Mouse (Mus musculus) heart, embryonic 12.5 days (tissue): Measurements from ENCODE around the gene Zfp687. TPM values are rescaled to one million over a fixed set of nuclear protein-coding genes. Genes with fewer than 3 reads are reported as not detected.
A peak's percentile ranks its signal among the peaks of the same experiment; 100 is the strongest.
"Not testable (repeated sequence)": the region's sequence is repeated elsewhere in the genome, so short reads cannot be mapped to it uniquely, and the experiment has no call there.

ENCODE experiments used
- ATAC-seq: fragments of 200-750 bp; cut with Nextera tagmentation; 2 replicates; pipeline ENCODE4 v1.8.0; 2017; ENCODE audit warnings: moderate TSS enrichment, moderate library complexity; ENCODE audit not compliant: insufficient number of reproducible peaks, low FRiP score
- H3K27ac ChIP-seq: fragments of 300-500 bp; sonication (generic); 2 replicates; pipeline ENCODE4 v1.5.1; 2016; ENCODE audit warnings: mild to moderate bottlenecking, moderate library complexity; ENCODE audit not compliant: poor library complexity, severe bottlenecking
- H3K27me3 ChIP-seq: fragments of 300-500 bp; sonication (generic); replicated peaks from 2 replicates; pipeline ENCODE4 v1.6.1; 2016; ENCODE audit warnings: mild to moderate bottlenecking, moderate library complexity
- H3K36me3 ChIP-seq: fragments of 300-500 bp; sonication (generic); 2 replicates; pipeline ENCODE4 v1.6.1; 2016; ENCODE audit warnings: mild to moderate bottlenecking, moderate library complexity
- H3K4me1 ChIP-seq: fragments of 300-500 bp; sonication (generic); replicated peaks from 2 replicates; pipeline ENCODE4 v1.6.1; 2016; ENCODE audit warnings: mild to moderate bottlenecking
- H3K4me2 ChIP-seq: fragments of 300-500 bp; sonication (generic); 2 replicates; pipeline ENCODE4 v1.6.1; 2016; ENCODE audit warnings: mild to moderate bottlenecking, moderate library complexity
- H3K4me3 ChIP-seq: fragments of 300-500 bp; sonication (generic); 2 replicates; pipeline ENCODE4 v1.5.1; 2016; ENCODE audit warnings: mild to moderate bottlenecking
- H3K9ac ChIP-seq: fragments of 300-500 bp; sonication (generic); 2 replicates; pipeline ENCODE4 v1.6.1; 2016; ENCODE audit warnings: mild to moderate bottlenecking, moderate library complexity
- H3K9me3 ChIP-seq: fragments of 300-500 bp; sonication (generic); replicated peaks from 2 replicates; pipeline ENCODE4 v1.6.1; 2016; ENCODE audit warnings: mild to moderate bottlenecking, moderate library complexity
- WGBS: fragments of 180-500 bp; shearing (Covaris S2); methylation state at CpG from one replicate; pipeline ENCODE4 v1.1.7; 2016; 5-methylcytosine and 5-hydroxymethylcytosine counted together
- polyA plus RNA-seq: library from polyadenylated mRNA; unstranded; fragments of >200 nt; fragmentation: Nextera tagmentation; extraction: Ambion mirVana; gene quantifications from 2 replicates; pipeline ENCODE4 v1.2.1, GENCODE M21; 2016

Zfp687 gene
- polyA plus RNA-seq, 1 experiment from 2014 or later, result 23.2 TPM

- Histone ChIP-seq H3K36me3 (peaks cover 12% of the 10 kb centered on the region; the same call in 1 of the 2 replicates), H3K4me2 (peak within 1 kb of the TSS; percentile 73), H3K27me3 (no peaks in the 10 kb centered on the region), H3K27ac (peak within 1 kb of the TSS; percentile 70), H3K4me1 (peaks cover 7% of the 10 kb centered on the region), H3K9me3 (no peaks in the 10 kb centered on the region), H3K4me3 (peak within 1 kb of the TSS; percentile 82), H3K9ac (peak within 1 kb of the TSS; percentile 85)
- ATAC-seq, result peak; percentile 98
- WGBS, result under 1% methylated on average over 36 of the region's 36 CpGs
These were observed 27.1 kb upstream of the Zfp687 start, which contains the start of gene Psmd4 for GRCm38 (mm10) chr3:95042166-95042837. Gene Psmd4 (minus strand): TSS chr3:95042614.

- ATAC-seq, result no peak
- Histone ChIP-seq H3K4me1 (peaks cover 7% of the 10 kb centered on the region), H3K27me3 (no peaks in the 10 kb centered on the region), H3K27ac (no peak overlapping the region), H3K36me3 (peaks cover 18% of the 10 kb centered on the region), H3K9me3 (no peaks in the 10 kb centered on the region), H3K9ac (peak overlapping the region; percentile 85), H3K4me2 (peak overlapping the region; percentile 73), H3K4me3 (peak overlapping the region; percentile 82)
- WGBS, result 15% methylated on average over 3 of the region's 3 CpGs
These were observed 26.4 kb upstream of the Zfp687 start for GRCm38 (mm10) chr3:95041625-95042024.

GRCm38 (mm10) chr3:95029953-95030352 is 14.7 kb upstream of the Zfp687 start:
- Histone ChIP-seq H3K9ac (no peak overlapping the region), H3K4me1 (peaks cover 22% of the 10 kb centered on the region), H3K9me3 (no peaks in the 10 kb centered on the region), H3K27ac (no peak overlapping the region), H3K27me3 (no peaks in the 10 kb centered on the region), H3K36me3 (peaks cover 50% of the 10 kb centered on the region), H3K4me3 (no peak overlapping the region), H3K4me2 (no peak overlapping the region)
- ATAC-seq, result no peak
- WGBS, result 71% methylated on average over 3 of the region's 3 CpGs

- not testable (repeated sequence) for H3K27ac ChIP-seq, H3K27me3 ChIP-seq, H3K4me2 ChIP-seq, H3K9ac ChIP-seq, ATAC-seq, H3K4me3 ChIP-seq, H3K9me3 ChIP-seq
- peaks cover 44% of the 10 kb centered on the region for H3K36me3 ChIP-seq
- WGBS, result 62% methylated on average over 3 of the region's 3 CpGs
- H3K4me1 ChIP-seq, result peaks cover 28% of the 10 kb centered on the region
These were observed 14.1 kb upstream of the Zfp687 start for GRCm38 (mm10) chr3:95029291-95029827.

GRCm38 (mm10) chr3:95028603-95029002 is 13.4 kb upstream of the Zfp687 start:
- Histone ChIP-seq H3K9ac (no peak overlapping the region), H3K27me3 (no peaks in the 10 kb centered on the region), H3K27ac (no peak overlapping the region), H3K9me3 (no peaks in the 10 kb centered on the region), H3K4me1 (peaks cover 31% of the 10 kb centered on the region), H3K4me3 (no peak overlapping the region), H3K36me3 (peaks cover 38% of the 10 kb centered on the region), H3K4me2 (no peak overlapping the region)
- no peak for ATAC-seq
- WGBS, result 77% methylated on average over 3 of the region's 3 CpGs

- H3K9me3 ChIP-seq, result no peaks in the 10 kb centered on the region
- H3K4me2 ChIP-seq, result no peak overlapping the region
- 43% methylated on average over 5 of the region's 5 CpGs for WGBS
- H3K27me3 ChIP-seq, result no peaks in the 10 kb centered on the region
- no peak overlapping the region for H3K4me3 ChIP-seq
- peaks cover 29% of the 10 kb centered on the region for H3K36me3 ChIP-seq
- ATAC-seq, result no peak
- H3K4me1 ChIP-seq, result peaks cover 35% of the 10 kb centered on the region
- no peak overlapping the region for H3K9ac ChIP-seq
- 0 out of 2 replicates have a peak overlapping the region, but pooled peaks have one; percentile 42 for H3K27ac ChIP-seq
These were observed 12.5 kb upstream of the Zfp687 start for GRCm38 (mm10) chr3:95027701-95028100.

GRCm38 (mm10) chr3:95027057-95027645 is 11.9 kb upstream of the Zfp687 start:
- no peak for ATAC-seq
- Histone ChIP-seq H3K9ac (no peak overlapping the region), H3K36me3 (peaks cover 24% of the 10 kb centered on the region), H3K9me3 (no peaks in the 10 kb centered on the region), H3K4me3 (no peak overlapping the region), H3K27me3 (no peaks in the 10 kb centered on the region), H3K27ac (no peak overlapping the region), H3K4me1 (peaks cover 35% of the 10 kb centered on the region), H3K4me2 (no peak overlapping the region)
- 67% methylated on average over 5 of the region's 5 CpGs for WGBS

- no peak for ATAC-seq
- peak overlapping the region; percentile 31 for H3K4me3 ChIP-seq
- WGBS, result 28% methylated on average over 5 of the region's 5 CpGs
- peak overlapping the region; percentile 66 for H3K4me2 ChIP-seq
- peak overlapping the region; percentile 60; the same call in 1 of the 2 replicates for H3K9ac ChIP-seq
- peaks cover 35% of the 10 kb centered on the region for H3K4me1 ChIP-seq
- no peaks in the 10 kb centered on the region for H3K9me3 ChIP-seq
- no peaks in the 10 kb centered on the region for H3K27me3 ChIP-seq
- H3K27ac ChIP-seq, result peak overlapping the region; percentile 69
- H3K36me3 ChIP-seq, result peaks cover 6% of the 10 kb centered on the region
These were observed 10.0 kb upstream of the Zfp687 start for GRCm38 (mm10) chr3:95025202-95025601.

- Histone ChIP-seq H3K4me2 (peak overlapping the region; percentile 66), H3K9me3 (no peaks in the 10 kb centered on the region), H3K36me3 (peaks cover 3% of the 10 kb centered on the region; the same call in 1 of the 2 replicates), H3K4me3 (peak overlapping the region; percentile 31), H3K27ac (peak overlapping the region; percentile 69), H3K4me1 (peaks cover 35% of the 10 kb centered on the region), H3K9ac (peak overlapping the region; percentile 60; the same call in 1 of the 2 replicates), H3K27me3 (no peaks in the 10 kb centered on the region)
- WGBS, result 11% methylated on average over 11 of the region's 11 CpGs
- ATAC-seq, result peak; percentile 73
These were observed 9.3 kb upstream of the Zfp687 start for GRCm38 (mm10) chr3:95024551-95024950.

GRCm38 (mm10) chr3:95020956-95021355 is 5.7 kb upstream of the Zfp687 start:
- H3K9me3 ChIP-seq, H3K9ac ChIP-seq, ATAC-seq, H3K27ac ChIP-seq, H3K27me3 ChIP-seq, H3K4me2 ChIP-seq, H3K4me3 ChIP-seq, H3K36me3 ChIP-seq: not testable (repeated sequence)
- H3K4me1 ChIP-seq, result peaks cover 35% of the 10 kb centered on the region
- 94% methylated on average over 5 of the region's 5 CpGs for WGBS

- 74% methylated on average over 2 of the region's 2 CpGs for WGBS
These were observed 3.5 kb upstream of the Zfp687 start for GRCm38 (mm10) chr3:95018741-95019140.

More at GRCm38 (mm10) chr3:95018741-95019140, 3.5 kb upstream of the Zfp687 start:
- no peak overlapping the region for H3K9ac ChIP-seq
- H3K36me3 ChIP-seq, result 0 out of 2 replicates have a peak, but pooled peaks cover 3% of the 10 kb centered on the region
- no peak for ATAC-seq
- peaks cover 21% of the 10 kb centered on the region for H3K4me1 ChIP-seq
- H3K27ac ChIP-seq, result no peak overlapping the region
- no peaks in the 10 kb centered on the region for H3K9me3 ChIP-seq
- H3K4me3 ChIP-seq, result no peak overlapping the region
- no peaks in the 10 kb centered on the region for H3K27me3 ChIP-seq
- no peak overlapping the region for H3K4me2 ChIP-seq
